In genomic region chr2:153710701-153711330, GRCm38 (mm10) we compare ENCODE assay signal across 9 mouse cellular contexts. TPM values are rescaled to one million over a fixed set of nuclear protein-coding genes. Genes with fewer than 3 reads are reported as not detected.
DNase-seq lines count a peak whose midpoint lies in the region; ATAC-seq and TF ChIP-seq lines count a peak whose summit lies in the region.
"Had no signal": no experiment of that assay in that cellular context is flagged by ENCODE, and none has a peak within 500 bp of the region (broad histone marks: within the 10 kb centered on the region; RNA-seq: fewer than 3 reads in every experiment).

No protein-coding gene starts in this region.

- TF ChIP-seq EP300 in lung, postnatal 0 days (IDR thresholded peaks at IDR 0.05): no peak

- no peak overlapping the region for H3K9ac ChIP-seq in midbrain, embryonic 15.5 days
- H3K9ac ChIP-seq in heart, embryonic 16.5 days (ENCODE audit: low read length): no peak overlapping the region
- no peak overlapping the region for H3K9ac ChIP-seq in lung, postnatal 0 days (replicated peaks; ENCODE audit: low read depth)
- H3K9ac ChIP-seq: liver, embryonic 15.5 days had no signal

- 58% methylated on average over 8 of the region's 8 CpGs for WGBS in midbrain, embryonic 10.5 days
- 55% methylated on average over 8 of the region's 8 CpGs for WGBS in midbrain, embryonic 15.5 days
- WGBS in heart, embryonic 16.5 days: 30% methylated on average over 8 of the region's 8 CpGs
- 35% methylated on average over 8 of the region's 8 CpGs for WGBS in lung, postnatal 0 days

- no peak overlapping the region for H3K4me2 ChIP-seq in midbrain, embryonic 15.5 days
- H3K4me2 ChIP-seq in heart, embryonic 16.5 days (ENCODE audit: low read depth, low read length): no peak overlapping the region; the same call in 1 of the 2 replicates
- no peak overlapping the region for H3K4me2 ChIP-seq in lung, postnatal 0 days (replicated peaks; ENCODE audit: low read depth, low read length)
- H3K4me2 ChIP-seq: liver, embryonic 15.5 days had no signal

- peak; percentile 13 for DNase-seq in cerebellum, adult 8-10 months
- no peak for DNase-seq in cerebellum, adult 11-12 months
- DNase-seq in midbrain, embryonic 10.5 days (ENCODE audit: low spot score): peak; percentile 30
- DNase-seq in c-Kit-positive CD71-negative TER-119-negative erythroid progenitor cells, embryonic 14.5 days (ENCODE audit: low read depth): peak; percentile 43
- DNase-seq in lung, postnatal 0 days (ENCODE audit: low spot score): peak; percentile 76
- no peak for DNase-seq in adipocyte (ENCODE audit: low spot score)

- H3K9me3 ChIP-seq in midbrain, embryonic 10.5 days (replicated peaks): no peaks in the 10 kb centered on the region
- no peaks in the 10 kb centered on the region for H3K9me3 ChIP-seq in midbrain, embryonic 15.5 days
- H3K9me3 ChIP-seq in heart, embryonic 16.5 days (replicated peaks; ENCODE audit: control insufficient read depth, low read length): no peaks in the 10 kb centered on the region
- no peaks in the 10 kb centered on the region for H3K9me3 ChIP-seq in lung, postnatal 0 days (ENCODE audit: low read length)
- H3K9me3 ChIP-seq: liver, embryonic 15.5 days had no signal

- no peaks in the 10 kb centered on the region for H3K36me3 ChIP-seq in midbrain, embryonic 10.5 days
- H3K36me3 ChIP-seq in midbrain, embryonic 15.5 days (replicated peaks): no peaks in the 10 kb centered on the region
- no peaks in the 10 kb centered on the region for H3K36me3 ChIP-seq in heart, embryonic 16.5 days (ENCODE audit: control insufficient read depth, insufficient read depth)
- H3K36me3 ChIP-seq in lung, postnatal 0 days (ENCODE audit: insufficient read depth, low read length): no peaks in the 10 kb centered on the region
- H3K36me3 ChIP-seq: liver, embryonic 15.5 days had no signal

- H3K27me3 ChIP-seq in midbrain, embryonic 10.5 days (ENCODE audit: low read depth, poor library complexity, severe bottlenecking): no peaks in the 10 kb centered on the region
- no peaks in the 10 kb centered on the region for H3K27me3 ChIP-seq in midbrain, embryonic 15.5 days (replicated peaks)
- H3K27me3 ChIP-seq in heart, embryonic 16.5 days (ENCODE audit: control insufficient read depth, insufficient read depth, low read length): no peaks in the 10 kb centered on the region
- no peaks in the 10 kb centered on the region for H3K27me3 ChIP-seq in lung, postnatal 0 days (replicated peaks; ENCODE audit: insufficient read depth, low read length)
- H3K27me3 ChIP-seq: liver, embryonic 15.5 days had no signal

- peak; percentile 89 for TF ChIP-seq CTCF in lung, postnatal 0 days (IDR thresholded peaks at IDR 0.05)

- no peak for ATAC-seq in midbrain, embryonic 15.5 days (replicated peaks)
- peak; percentile 62; the same call in 1 of the 2 replicates for ATAC-seq in heart, embryonic 16.5 days (replicated peaks; ENCODE audit: extremely low read depth, insufficient read depth, low FRiP score)
- ATAC-seq in lung, postnatal 0 days: peak; percentile 54

- peaks cover 12% of the 10 kb centered on the region for H3K4me1 ChIP-seq in midbrain, embryonic 10.5 days
- H3K4me1 ChIP-seq in midbrain, embryonic 15.5 days: peaks cover 6% of the 10 kb centered on the region
- peaks cover 28% of the 10 kb centered on the region for H3K4me1 ChIP-seq in heart, embryonic 16.5 days (ENCODE audit: control insufficient read depth, insufficient read depth, low read length)
- no peaks in the 10 kb centered on the region for H3K4me1 ChIP-seq in lung, postnatal 0 days (ENCODE audit: insufficient read depth, low read depth, low read length)

- H3K4me3 ChIP-seq in midbrain, embryonic 10.5 days: no peak overlapping the region
- no peak overlapping the region for H3K4me3 ChIP-seq in midbrain, embryonic 15.5 days
- H3K4me3 ChIP-seq in heart, embryonic 16.5 days (ENCODE audit: low read length): no peak overlapping the region
- no peak overlapping the region for H3K4me3 ChIP-seq in lung, postnatal 0 days (ENCODE audit: low read depth, low read length)
- H3K4me3 ChIP-seq: liver, embryonic 15.5 days had no signal

- H3K27ac ChIP-seq in midbrain, embryonic 10.5 days (replicated peaks): no peak overlapping the region
- no peak overlapping the region for H3K27ac ChIP-seq in midbrain, embryonic 15.5 days
- H3K27ac ChIP-seq in heart, embryonic 16.5 days (ENCODE audit: low read length): peak overlapping the region; percentile 9; the same call in 1 of the 2 replicates
- no peak overlapping the region for H3K27ac ChIP-seq in lung, postnatal 0 days (ENCODE audit: low read length)
- H3K27ac ChIP-seq: liver, embryonic 15.5 days had no signal

RNA-seq across cellular contexts. Expression of gene Dnmt3c, which starts 14.4 kb away (rescaled TPM):
- 0.06 TPM in 1 of 2 replicates, not detected in the other for polyA plus RNA-seq in midbrain, embryonic 10.5 days (2016; fragmentation: Nextera tagmentation; extraction: Ambion mirVana)
- polyA plus RNA-seq in midbrain, embryonic 15.5 days (2015; fragmentation: Nextera tagmentation; extraction: Ambion mirVana): 0.13 TPM in 1 of 2 replicates, not detected in the other
- not detected in 2 replicates for polyA plus RNA-seq in heart, embryonic 16.5 days (2015; fragmentation: Nextera tagmentation; extraction: Ambion mirVana)
- polyA plus RNA-seq in lung, postnatal 0 days (2015; fragmentation: Nextera tagmentation; extraction: Ambion mirVana): 0.10 and 0.15 TPM in 2 replicates

RNA-seq across cellular contexts. Expression of gene Mapre1, which starts 30.3 kb away (rescaled TPM):
- polyA plus RNA-seq in midbrain, embryonic 10.5 days (2016; fragmentation: Nextera tagmentation; extraction: Ambion mirVana): 341 and 354 TPM in 2 replicates
- polyA plus RNA-seq in midbrain, embryonic 15.5 days (2015; fragmentation: Nextera tagmentation; extraction: Ambion mirVana): 333 and 370 TPM in 2 replicates
- 236 and 246 TPM in 2 replicates for polyA plus RNA-seq in heart, embryonic 16.5 days (2015; fragmentation: Nextera tagmentation; extraction: Ambion mirVana)
- polyA plus RNA-seq in lung, postnatal 0 days (2015; fragmentation: Nextera tagmentation; extraction: Ambion mirVana): 145 and 164 TPM in 2 replicates

Comparison
In these comparisons a context has a peak if more than half of its experiments do, and no peak if none do; other contexts are left out.
1. DNase-seq: peak in cerebellum, adult 8-10 months (single experiment), midbrain, embryonic 10.5 days (single experiment), c-Kit-positive CD71-negative TER-119-negative erythroid progenitor cells, embryonic 14.5 days (single experiment) and lung, postnatal 0 days (single experiment); none in cerebellum, adult 11-12 months (single experiment) and adipocyte (single experiment).